8 mouse cellular contexts compared by ENCODE assay signal in genomic region chr3:95997203-95997721, GRCm38 (mm10). TPM values are rescaled to one million over a fixed set of nuclear protein-coding genes. Genes with fewer than 3 reads are reported as not detected.
A peak's percentile ranks its signal among the peaks of the same experiment; 100 is the strongest.
DNase-seq lines count a peak whose midpoint lies in the region; ATAC-seq lines count a peak whose summit lies in the region.

No protein-coding gene starts in this region.

- ATAC-seq in frontal cortex, adult (ENCODE audit: low TSS enrichment): peak; percentile 32
- peak; percentile 41 for ATAC-seq in common myeloid progenitor, adult 5-6 weeks (replicated peaks; ENCODE audit: low read depth, poor library complexity, severe bottlenecking)
- ATAC-seq in megakaryocyte-erythroid progenitor cell, adult 5-6 weeks (replicated peaks; ENCODE audit: low FRiP score, low TSS enrichment, poor library complexity, severe bottlenecking): no peak; the same call in 1 of the 2 replicates

- H3K36me3 ChIP-seq in splenic B cell, adult 2 months (ENCODE audit: control insufficient read depth, insufficient read depth, low read length, poor library complexity, severe bottlenecking): peaks cover 4% of the 10 kb centered on the region

- H3K27me3 ChIP-seq in splenic B cell, adult 2 months (ENCODE audit: control insufficient read depth, insufficient read depth, low read length, poor library complexity, severe bottlenecking): no peaks in the 10 kb centered on the region

- DNase-seq in frontal cortex, postnatal 10 days (ENCODE audit: low spot score in 2 of 2): no peak
- peak; percentile 83 for DNase-seq in 416B (ENCODE audit: low read depth)
- peak; percentile 35 for DNase-seq in heart, postnatal 4 days
- peak; percentile 46 for DNase-seq in lung, postnatal 25 days (ENCODE audit: low spot score)
- DNase-seq in splenic B cell, adult 2 months (ENCODE audit: low read depth, low spot score): peak; percentile 86

RNA-seq across cellular contexts. Expression of gene Plekho1, which starts 1.5 kb away (rescaled TPM):
- 28.9 and 33.8 TPM in 2 replicates for total RNA-seq in common myeloid progenitor, adult 5-6 weeks (2017)
- total RNA-seq in heart, postnatal 4 days (2021): 100 to 1,000 TPM; 141 to 164 TPM
- 0.61 and 5.4 TPM in 2 replicates for total RNA-seq in megakaryocyte-erythroid progenitor cell, adult 5-6 weeks (2014; fragmentation: Nextera tagmentation)
- total RNA-seq in megakaryocyte-erythroid progenitor cell, adult 5-6 weeks (2017): 5.9 and 10.5 TPM in 2 replicates

Comparison
In these comparisons a context has a peak if more than half of its experiments do, and no peak if none do; other contexts are left out.
1. DNase-seq: peak in 416B (single experiment), heart, postnatal 4 days (single experiment), lung, postnatal 25 days (single experiment) and splenic B cell, adult 2 months (single experiment); none in frontal cortex, postnatal 10 days (0 of 2).